Mouse (Mus musculus) heart, adult 2 months (tissue): ENCODE measurements at regions not wholly inside any gene's neighbourhood (a gene's known extent, or its start where the extent isn't known, plus 50 kb on each side); places are given as distances from the start of the nearest gene placed in this dataset.

ENCODE experiments used
- DNase-seq, 2 experiments: peaks; one replicate each; pipeline ENCODE4 v3.0.0; 2021
- H3K27ac ChIP-seq: fragments of 200-600 bp; 2 replicates; pipeline ENCODE4 v1.8.1; 2022
- H3K27me3 ChIP-seq: fragments of 200-500 bp; 2 replicates; pipeline ENCODE4 v1.6.1; 2012; ENCODE audit warnings: mild to moderate bottlenecking, low read length, inconsistent platforms, mixed read lengths; ENCODE audit not compliant: control insufficient read depth, insufficient read depth
- H3K36me3 ChIP-seq: fragments of 200-500 bp; 2 replicates; pipeline ENCODE4 v1.6.1; 2012; ENCODE audit warnings: low read length, inconsistent platforms; ENCODE audit not compliant: control insufficient read depth, insufficient read depth
- H3K4me1 ChIP-seq: fragments of 200-500 bp; 2 replicates; pipeline ENCODE4 v1.6.1; 2011; ENCODE audit warnings: low read length; ENCODE audit not compliant: control insufficient read depth, insufficient read depth
- H3K4me3 ChIP-seq: fragments of 200-600 bp; 2 replicates; pipeline ENCODE4 v1.8.1; 2022
- H3K79me2 ChIP-seq: fragments of 200-500 bp; replicated peaks from 2 replicates; pipeline ENCODE4 v1.6.1; 2012; ENCODE audit warnings: mild to moderate bottlenecking, inconsistent platforms, low read length, moderate library complexity, mixed read lengths; ENCODE audit not compliant: control insufficient read depth, insufficient read depth
- H3K9ac ChIP-seq: fragments of 200-500 bp; 2 replicates; pipeline ENCODE4 v1.6.1; 2012; ENCODE audit warnings: low read depth, mild to moderate bottlenecking, control low read depth, inconsistent platforms, low read length, mixed read lengths
- CTCF ChIP-seq: fragments of 200-600 bp; IDR thresholded peaks from 2 replicates; pipeline ENCODE4 v1.8.1; 2022; ENCODE audit warnings: antibody characterized with exemption, mild to moderate bottlenecking, moderate library complexity
- EP300 ChIP-seq: fragments of 200-500 bp; IDR thresholded peaks from 2 replicates; pipeline ENCODE4 v1.6.1; 2011; ENCODE audit warnings: low read depth, low read length, control low read depth; ENCODE audit not compliant: insufficient read depth
- POLR2A ChIP-seq: fragments of 200-500 bp; IDR thresholded peaks from 2 replicates; pipeline ENCODE4 v1.6.1; 2011; ENCODE audit warnings: mild to moderate bottlenecking, low read depth, low read length, control low read depth; ENCODE audit not compliant: insufficient read depth
- WGBS: fragments of 180-500 bp; shearing (Covaris S2); methylation state at CpG from one replicate; pipeline ENCODE4 v1.1.7; 2018; 5-methylcytosine and 5-hydroxymethylcytosine counted together
- intact Hi-C: fragments of 180-260 bp; cut with DNase I; formaldehyde crosslinking; loops from one replicate; pipeline ENCODE4 v1.15.1; 2025

DNA sequence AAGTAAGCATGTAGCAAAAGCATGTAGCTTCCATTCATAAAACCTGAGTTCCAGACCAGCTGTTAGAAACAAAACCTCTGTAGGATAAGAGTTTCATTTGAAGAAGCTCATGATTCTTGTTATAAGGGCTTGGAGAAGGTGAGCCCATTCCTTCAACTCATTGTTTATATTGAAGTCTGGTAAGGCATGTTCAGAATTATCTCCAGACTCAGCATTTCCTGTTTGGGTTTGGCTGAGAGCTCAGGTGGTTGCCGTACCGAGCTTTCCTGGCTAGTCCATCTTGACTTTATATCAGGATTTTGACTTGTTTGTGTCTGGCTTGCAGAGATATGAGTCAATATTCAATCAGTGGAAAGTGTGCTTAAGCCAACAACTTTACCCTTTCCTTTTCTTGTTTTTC, 154.6 kb upstream of the 2610001J05Rik start:
- H3K4me1 ChIP-seq, result no peaks in the 10 kb centered on the region
- TF ChIP-seq POLR2A, result no peak
- TF ChIP-seq EP300, result no peak
- no peak for TF ChIP-seq CTCF
- H3K79me2 ChIP-seq, result no peaks in the 10 kb centered on the region
- H3K27me3 ChIP-seq, result no peaks in the 10 kb centered on the region
- H3K9ac ChIP-seq, result no peak overlapping the region
- H3K27ac ChIP-seq, result no peak overlapping the region
- no peak for DNase-seq
- intact Hi-C loops, result no loop called here
- 32% methylated on average over 2 of the region's 2 CpGs for WGBS
- no peak overlapping the region for H3K4me3 ChIP-seq
- H3K36me3 ChIP-seq, result no peaks in the 10 kb centered on the region

DNA sequence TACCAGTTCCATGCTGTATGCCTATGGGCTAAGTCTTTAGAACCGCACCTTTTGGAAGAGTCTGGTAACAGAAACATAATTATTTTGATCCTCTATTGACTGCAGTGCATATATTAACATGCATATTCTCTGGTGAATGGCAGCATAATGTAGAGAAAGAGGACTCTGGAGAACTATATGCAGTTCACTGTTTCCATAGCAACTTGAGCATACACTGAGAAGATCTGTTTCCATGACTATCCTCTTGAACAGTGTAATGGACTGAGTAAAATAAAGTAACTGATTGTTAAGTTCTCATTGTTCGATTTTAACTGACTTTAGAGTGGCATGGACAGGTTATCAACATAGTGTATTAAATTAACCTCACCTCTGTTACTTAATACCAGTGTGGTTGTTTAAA, 147.6 kb upstream of the 2610001J05Rik start:
- 76% methylated on average over 2 of the region's 2 CpGs for WGBS
- no peak overlapping the region for H3K9ac ChIP-seq
- DNase-seq, result no peak
- no peak overlapping the region for H3K4me3 ChIP-seq
- TF ChIP-seq CTCF (no peak), POLR2A (no peak), EP300 (no peak)
- no peaks in the 10 kb centered on the region for H3K27me3 ChIP-seq
- no peaks in the 10 kb centered on the region for H3K36me3 ChIP-seq
- no peak overlapping the region for H3K27ac ChIP-seq
- intact Hi-C loops, result no loop called here
- H3K4me1 ChIP-seq, result no peaks in the 10 kb centered on the region
- no peaks in the 10 kb centered on the region for H3K79me2 ChIP-seq

DNA sequence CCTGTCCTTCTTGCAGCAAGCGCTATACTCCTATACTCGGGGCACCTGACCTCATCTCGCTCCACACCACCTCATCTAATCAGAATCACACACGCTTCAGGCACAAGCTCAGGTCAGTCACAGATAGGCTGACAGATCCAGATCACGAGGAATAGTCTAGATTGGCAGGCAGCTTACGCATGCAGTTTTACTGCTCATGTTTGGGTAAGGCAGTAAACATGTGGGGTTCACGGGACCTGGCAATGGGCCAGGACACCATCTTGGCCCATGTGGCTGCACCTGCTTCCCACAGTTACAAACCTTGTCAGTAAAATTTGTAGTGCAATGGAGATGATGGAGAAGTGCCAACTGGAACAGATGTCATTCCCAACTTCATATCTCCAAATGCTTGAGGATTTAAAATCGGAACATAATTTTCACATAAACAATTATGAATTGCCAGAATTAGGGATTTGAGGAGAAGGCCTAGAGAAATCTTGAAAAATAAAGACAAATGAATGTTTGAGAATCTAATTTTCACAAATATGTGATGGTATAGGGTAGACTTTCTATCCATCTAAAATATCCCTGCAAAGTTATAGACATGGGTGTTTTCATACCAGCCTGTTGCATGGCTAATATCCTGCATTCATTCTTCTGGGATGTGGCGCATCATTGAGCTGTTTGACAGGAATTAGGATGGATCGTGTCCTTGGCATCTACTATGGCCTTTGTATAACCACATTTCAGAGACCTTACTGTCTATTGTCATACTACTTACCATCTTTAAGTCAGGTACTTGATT, 111.5 kb upstream of the 2610001J05Rik start:
- Histone ChIP-seq H3K27me3 (no peaks in the 10 kb centered on the region), H3K79me2 (no peaks in the 10 kb centered on the region), H3K27ac (no peak overlapping the region), H3K9ac (no peak overlapping the region), H3K4me1 (no peaks in the 10 kb centered on the region), H3K36me3 (no peaks in the 10 kb centered on the region), H3K4me3 (no peak overlapping the region)
- no peak for DNase-seq
- intact Hi-C loops, result no loop called here
- no peak for TF ChIP-seq CTCF
- no peak for TF ChIP-seq EP300
- TF ChIP-seq POLR2A, result no peak
- 73% methylated on average over 10 of the region's 10 CpGs for WGBS

DNA sequence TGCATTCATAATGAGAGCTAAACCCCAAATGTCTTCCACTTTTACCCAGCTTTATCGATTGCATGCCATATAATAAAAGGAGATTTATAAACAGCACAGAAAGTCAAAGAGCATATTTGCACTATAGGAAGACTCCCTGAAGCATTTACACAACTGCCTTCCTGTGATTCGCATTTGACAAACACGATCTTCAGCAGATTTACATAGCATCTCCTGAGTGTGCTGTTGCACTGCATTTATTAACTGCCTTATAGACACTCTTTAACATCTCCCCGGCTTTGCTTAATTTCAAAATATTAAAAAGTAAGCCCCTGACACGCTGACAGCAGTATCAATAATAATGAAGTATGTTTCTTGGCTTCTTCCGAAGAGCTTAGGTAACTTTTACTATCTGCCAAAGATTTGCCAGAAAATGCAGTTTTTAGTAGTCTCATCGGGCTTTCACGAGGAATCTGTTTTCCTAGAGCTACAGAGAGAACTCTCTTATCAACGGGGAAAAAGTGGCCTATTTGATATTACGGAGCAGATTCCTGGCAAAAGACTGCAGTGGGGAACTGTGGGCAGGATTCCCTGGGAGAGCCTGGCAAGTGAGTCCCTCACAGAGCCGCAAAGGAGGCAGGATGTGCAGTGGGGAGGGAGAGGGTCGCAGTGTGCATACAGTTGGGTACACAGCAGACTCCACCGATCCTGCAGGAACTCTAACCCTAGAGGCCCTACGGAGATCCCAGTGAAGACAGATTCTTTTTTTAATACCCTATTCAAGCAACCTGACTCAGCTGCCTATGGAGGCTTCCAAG, 103.6 kb upstream of the 2610001J05Rik start:
- Histone ChIP-seq H3K4me1 (no peaks in the 10 kb centered on the region), H3K27me3 (no peaks in the 10 kb centered on the region), H3K27ac (no peak overlapping the region), H3K36me3 (no peaks in the 10 kb centered on the region), H3K79me2 (no peaks in the 10 kb centered on the region), H3K4me3 (no peak overlapping the region), H3K9ac (no peak overlapping the region)
- intact Hi-C loops, result no loop called here
- no peak for TF ChIP-seq EP300
- no peak for TF ChIP-seq CTCF
- no peak for TF ChIP-seq POLR2A
- 46% methylated on average over 14 of the region's 14 CpGs for WGBS
- no peak for DNase-seq

GRCm38 (mm10) chr6:13964471-13964870, 93.2 kb upstream of the 2610001J05Rik start:
- intact Hi-C loops, result no loop called here
- WGBS, result 59% methylated on average over 2 of the region's 2 CpGs
- no peak overlapping the region for H3K27ac ChIP-seq
- no peak overlapping the region for H3K9ac ChIP-seq
- no peak for DNase-seq
- no peak overlapping the region for H3K4me3 ChIP-seq
- no peaks in the 10 kb centered on the region for H3K27me3 ChIP-seq
- TF ChIP-seq CTCF (no peak), POLR2A (no peak), EP300 (no peak)
- no peaks in the 10 kb centered on the region for H3K36me3 ChIP-seq
- H3K4me1 ChIP-seq, result no peaks in the 10 kb centered on the region
- H3K79me2 ChIP-seq, result no peaks in the 10 kb centered on the region

DNA sequence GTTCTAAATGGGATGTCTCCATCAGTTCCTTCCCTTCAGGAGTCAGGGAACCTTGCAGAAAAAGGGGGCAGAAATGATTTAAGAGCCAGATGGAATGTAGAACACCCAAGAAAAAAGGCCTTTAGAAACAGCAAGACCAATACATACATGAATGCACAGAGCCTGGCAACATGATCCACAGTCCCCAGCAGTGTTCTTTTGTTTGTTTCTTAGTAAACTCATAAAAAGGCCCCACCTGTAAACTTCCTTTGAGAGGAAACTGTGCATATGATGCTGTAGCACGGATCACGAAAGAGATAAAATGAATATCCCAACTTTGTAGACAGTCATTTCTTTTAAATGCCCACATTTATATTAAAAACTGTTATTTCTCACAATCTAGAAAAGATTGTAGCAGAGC, 92.7 kb upstream of the 2610001J05Rik start:
- Histone ChIP-seq H3K36me3 (no peaks in the 10 kb centered on the region), H3K27ac (no peak overlapping the region), H3K4me1 (no peaks in the 10 kb centered on the region), H3K27me3 (no peaks in the 10 kb centered on the region), H3K4me3 (no peak overlapping the region), H3K9ac (no peak overlapping the region), H3K79me2 (no peaks in the 10 kb centered on the region)
- DNase-seq, result no peak
- 81% methylated on average over 2 of the region's 2 CpGs for WGBS
- TF ChIP-seq CTCF, result no peak
- TF ChIP-seq POLR2A, result no peak
- TF ChIP-seq EP300, result no peak
- intact Hi-C loops, result no loop called here
